Mouse (Mus musculus): ENCODE data around the gene Pank4. TPM values are rescaled to one million over a fixed set of nuclear protein-coding genes. Genes with fewer than 3 reads are reported as not detected.

The Pank4 gene
- 12.3 and 14.5 TPM in 2 replicates for polyA plus RNA-seq (2012; rRNA removed)

GRCm38 (mm10) chr4:154963901-154964580 lies at the start of gene Pank4:
TSS of gene Pank4 (plus strand) at chr4:154964123.

DNA sequence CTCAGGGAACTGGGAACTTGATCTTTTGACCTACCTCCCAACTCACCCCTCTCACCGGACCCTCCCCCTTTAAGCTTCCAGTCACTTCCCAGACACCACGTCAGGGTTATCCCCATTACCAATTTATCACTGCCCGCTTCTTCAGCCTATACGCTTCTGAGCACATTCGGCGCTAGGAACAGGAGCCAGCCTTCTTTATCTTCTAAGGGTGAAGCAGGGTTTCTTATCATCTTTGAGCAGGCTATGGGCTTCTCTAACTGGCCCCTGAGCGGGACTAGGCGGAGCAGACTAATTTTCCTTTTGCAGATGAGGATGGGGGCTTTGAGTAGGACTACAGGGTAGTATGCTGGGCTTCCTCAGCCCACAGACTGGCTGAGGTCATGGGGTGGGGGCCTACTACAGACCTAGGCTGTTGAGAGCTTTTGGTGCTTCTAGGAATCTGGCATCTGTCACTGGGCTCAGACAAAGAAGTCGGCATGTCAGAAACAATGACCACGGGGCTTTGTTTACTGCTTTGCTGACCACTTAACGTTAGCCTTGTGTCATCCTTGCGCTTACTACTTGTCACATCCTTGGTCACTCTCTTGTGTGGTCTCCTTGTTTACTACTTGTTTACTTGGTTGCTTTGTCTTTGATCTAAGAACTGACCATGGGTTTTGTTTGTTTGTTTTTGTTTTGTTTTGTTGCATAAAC lies 35.4 kb upstream of the Pank4 start, which contains the start of gene Tnfrsf14:
Tnfrsf14 (minus strand) TSS at position 169 of the 693 bp plus-strand sequence.

DNA sequence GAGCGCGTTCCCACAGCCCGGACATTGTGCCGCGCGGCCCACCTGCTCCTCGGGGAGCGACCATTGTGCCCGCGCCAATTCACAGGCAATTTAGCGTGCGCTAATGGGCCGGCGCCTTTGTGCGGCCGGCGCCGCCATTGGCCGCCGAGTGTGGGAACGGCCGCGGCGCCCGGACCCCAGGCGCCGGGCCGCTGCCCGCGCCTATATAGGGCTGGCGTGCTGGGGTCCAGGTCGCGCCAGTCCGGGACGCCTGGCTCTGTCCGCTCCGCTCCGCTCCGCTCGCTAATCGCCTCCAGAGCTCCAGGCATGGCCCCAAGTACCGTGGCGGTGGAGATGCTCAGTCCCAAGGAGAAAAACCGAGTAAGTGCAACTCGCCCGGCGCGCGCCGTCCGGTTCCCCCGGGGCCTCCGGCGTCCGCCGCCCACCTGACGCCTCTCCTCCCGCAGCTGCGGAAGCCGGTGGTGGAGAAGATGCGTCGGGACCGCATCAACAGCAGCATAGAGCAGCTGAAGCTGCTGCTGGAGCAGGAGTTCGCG lies 3.2 kb upstream of the Pank4 start, which contains the start of gene Hes5:
Hes5 (plus strand) TSS at position 234 of the 536 bp plus-strand sequence.

Other genes with a start within 250 kb of the Pank4 start
- gene Ttc34, start 126.7 kb upstream of the Pank4 start, polyA plus RNA-seq (2012; rRNA removed), result 0.02 TPM in 2 replicates
- gene Mmel1, start 94.5 kb upstream of the Pank4 start, polyA plus RNA-seq (2012; rRNA removed), result 0.03 and 0.05 TPM in 2 replicates
- gene Fam213b, start 65.0 kb upstream of the Pank4 start, polyA plus RNA-seq (2012; rRNA removed), result 11.3 and 11.5 TPM in 2 replicates
- gene Tnfrsf14, start 35.6 kb upstream of the Pank4 start, polyA plus RNA-seq (2012; rRNA removed), result 8.2 and 16.3 TPM in 2 replicates
- gene Hes5, start 3.2 kb upstream of the Pank4 start, polyA plus RNA-seq (2012; rRNA removed), result not detected in 2 replicates
- 32.9 and 42.6 TPM in 2 replicates for gene Plch2, start 92.7 kb downstream of the Pank4 start, polyA plus RNA-seq (2012; rRNA removed)
- 7.7 and 7.8 TPM in 2 replicates for gene Pex10, start 102.9 kb downstream of the Pank4 start, polyA plus RNA-seq (2012; rRNA removed)
- gene Rer1, start 122.3 kb downstream of the Pank4 start, polyA plus RNA-seq (2012; rRNA removed), result 31.5 and 41.9 TPM in 2 replicates
- gene Morn1, start 122.5 kb downstream of the Pank4 start, polyA plus RNA-seq (2012; rRNA removed), result 3.8 and 4.6 TPM in 2 replicates

Measured in stomach, adult 2 months (tissue).